8 mouse cellular contexts compared by ENCODE assay signal in the genomic region with DNA sequence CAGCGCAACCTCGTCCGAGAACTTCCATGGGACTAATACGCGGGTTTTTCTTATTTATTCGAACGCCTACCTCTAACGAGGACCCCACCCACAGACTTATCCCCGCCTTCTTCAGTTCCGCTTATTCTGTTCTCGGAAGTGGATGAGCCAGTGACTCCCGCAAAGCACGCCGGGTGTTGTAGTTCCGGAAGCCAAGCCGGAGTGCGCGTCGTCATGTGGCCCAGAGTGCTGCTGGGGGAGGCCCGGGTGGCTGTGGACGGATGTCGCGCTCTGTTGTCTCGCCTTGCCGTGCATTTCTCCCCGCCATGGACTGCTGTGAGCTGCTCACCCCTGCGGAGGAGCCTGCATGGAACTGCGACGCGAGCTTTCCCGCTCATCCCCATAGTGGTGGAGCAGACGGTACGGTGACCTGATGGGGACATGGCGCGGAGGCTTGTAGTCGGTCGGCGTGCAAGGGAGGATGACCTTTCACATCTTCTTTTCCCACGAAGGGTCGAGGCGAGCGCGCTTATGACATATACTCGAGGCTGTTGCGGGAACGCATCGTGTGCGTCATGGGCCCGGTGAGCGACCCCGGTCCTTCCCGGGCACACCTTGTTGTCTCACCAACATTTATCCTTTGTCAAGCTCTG. TPM values are rescaled to one million over a fixed set of nuclear protein-coding genes. Genes with fewer than 3 reads are reported as not detected.
DNase-seq lines count a peak whose midpoint lies in the region; ATAC-seq lines count a peak whose summit lies in the region.

TSS of gene Clpp (plus strand) at position 191 of the 632 bp plus-strand sequence.

- peak; percentile 99 for ATAC-seq in inflammation-experienced regulatory T-cells, adult 6 months
- ATAC-seq in megakaryocyte-erythroid progenitor cell, adult 5-6 weeks (replicated peaks; ENCODE audit: low FRiP score, low TSS enrichment, poor library complexity, severe bottlenecking) = peak; percentile 96

- DNase-seq in adrenal gland, adult (ENCODE audit: inconsistent age in 2 of 2, low spot score in 1 of 2) = peak; percentile 95 to 98
- DNase-seq in embryo, embryonic 10.5 days (ENCODE audit: low spot score) = peak; percentile 97
- DNase-seq in gastrocnemius, postnatal 14 days = peak; percentile 95
- peak; percentile 94 to 95 for DNase-seq in left cerebral cortex, postnatal 10 days (ENCODE audit: extremely low spot score in 1 of 2, low spot score in 2 of 2)
- peak; percentile 93 for DNase-seq in right cerebral cortex, postnatal 25 days
- peak; percentile 86 to 93 for DNase-seq in urinary bladder, postnatal 4 days (ENCODE audit: low spot score in 2 of 2)

- intact Hi-C loops in gastrocnemius, postnatal 14 days (cut with DNase I; ENCODE audit: low total_unique reads) = no loop called here
- intact Hi-C loops in left cerebral cortex, postnatal 10 days (cut with DNase I) = loop anchor here (10.0 kb wide), 1 partner anchor 345 kb away; no protein-coding TSS in a partner anchor

RNA-seq across cellular contexts. Expression of gene Clpp, which starts in this region (rescaled TPM):
- total RNA-seq in gastrocnemius, postnatal 14 days (2021) = 10 to 100 TPM; 32.7 to 33.3 TPM
- 100 to 1,000 TPM in 2 of 3 experiments, 10 to 100 TPM in 1; 61.9 to 113 (median 112) TPM for polyA plus RNA-seq in inflammation-experienced regulatory T-cells, adult 6 months (2017; shearing (Covaris generic))
- total RNA-seq in left cerebral cortex, postnatal 10 days (2021) = 10 to 100 TPM; 51.0 to 52.6 TPM
- 89.2 and 116 TPM in 2 replicates for total RNA-seq in megakaryocyte-erythroid progenitor cell, adult 5-6 weeks (2014; fragmentation: Nextera tagmentation)
- 83.2 and 135 TPM in 2 replicates for total RNA-seq in megakaryocyte-erythroid progenitor cell, adult 5-6 weeks (2017)

Comparison
In these comparisons a context has a peak if more than half of its experiments do, and no peak if none do; other contexts are left out.
1. Peak in every context shown above with its lines: DNase-seq and ATAC-seq.